Mouse (Mus musculus): ENCODE results near the gene Dlgap1.

The Dlgap1 gene

GRCm38 (mm10) chr17:69969021-69969815 is at the start of gene Dlgap1:
Gene Dlgap1, plus strand, starts transcription at chr17:69969073.
- in situ Hi-C loops (cut with MboI, MseI) = no loop called here

DNA sequence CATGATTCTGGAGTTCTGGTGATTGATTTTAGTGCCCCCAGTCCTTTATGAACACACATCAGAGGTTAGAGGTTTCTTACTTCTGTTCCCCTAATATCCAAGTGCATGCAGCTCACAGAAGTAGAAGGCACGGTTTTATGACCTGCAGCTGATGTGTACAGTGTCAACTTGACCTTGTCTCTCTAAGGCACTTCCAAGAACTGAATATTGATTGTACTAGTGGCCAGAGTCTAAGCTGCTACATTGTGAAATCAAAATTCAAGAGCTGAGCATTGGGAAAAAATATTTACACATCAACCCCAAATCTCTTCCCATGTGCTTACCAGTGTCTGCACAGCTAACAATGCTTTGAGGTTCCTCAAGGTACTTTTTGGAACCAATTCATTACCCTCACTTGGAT is 13.9 kb upstream of the Dlgap1 start:
- in situ Hi-C loops (cut with MboI, MseI) = no loop called here

DNA sequence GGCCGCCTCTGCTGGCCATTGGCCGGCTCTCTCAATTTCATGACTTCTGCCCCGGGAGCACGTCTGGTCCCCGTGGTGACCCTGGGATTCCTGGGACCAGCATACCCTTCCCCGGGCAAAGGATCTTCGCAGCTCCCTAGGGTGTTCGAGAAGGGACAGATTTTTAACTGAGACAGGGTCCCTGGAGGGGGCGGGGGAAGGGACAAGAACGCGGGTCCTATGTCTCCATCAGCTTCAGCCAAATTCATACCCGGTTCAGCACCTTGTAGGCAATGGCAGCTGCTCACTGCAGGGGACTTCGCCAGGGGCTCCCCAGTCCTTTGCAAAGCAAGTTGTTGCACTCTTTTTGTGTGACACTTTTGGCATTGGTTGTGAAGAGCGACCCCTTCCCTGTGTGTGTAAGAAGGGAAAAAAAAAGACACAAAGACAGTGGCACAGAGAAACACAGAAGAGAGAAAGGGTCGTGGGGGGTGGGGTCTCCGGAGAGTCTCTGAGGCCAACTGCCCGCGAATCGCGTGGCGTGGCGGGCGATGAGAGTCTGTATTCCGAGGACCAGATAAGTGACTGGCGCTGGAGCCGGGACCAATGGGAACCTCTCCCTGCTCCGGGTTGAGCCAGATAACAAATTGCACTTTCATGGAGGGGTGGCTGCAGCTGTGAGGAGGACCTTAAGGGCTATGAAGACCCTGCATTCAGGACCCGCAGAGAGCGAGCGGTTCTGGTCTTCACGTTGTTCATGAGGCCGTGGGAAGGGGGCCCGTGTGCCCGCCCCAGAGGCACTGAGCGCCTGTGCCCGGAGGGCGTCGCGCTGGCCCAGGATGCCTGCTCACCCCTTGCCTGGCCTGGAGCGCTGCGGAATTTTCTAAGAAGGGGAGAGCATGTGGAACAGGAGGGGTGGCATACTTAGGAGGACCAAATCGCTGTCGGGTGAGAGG is 1.2 kb downstream of the Dlgap1 start:
- in situ Hi-C loops (cut with MboI, MseI) = no loop called here

DNA sequence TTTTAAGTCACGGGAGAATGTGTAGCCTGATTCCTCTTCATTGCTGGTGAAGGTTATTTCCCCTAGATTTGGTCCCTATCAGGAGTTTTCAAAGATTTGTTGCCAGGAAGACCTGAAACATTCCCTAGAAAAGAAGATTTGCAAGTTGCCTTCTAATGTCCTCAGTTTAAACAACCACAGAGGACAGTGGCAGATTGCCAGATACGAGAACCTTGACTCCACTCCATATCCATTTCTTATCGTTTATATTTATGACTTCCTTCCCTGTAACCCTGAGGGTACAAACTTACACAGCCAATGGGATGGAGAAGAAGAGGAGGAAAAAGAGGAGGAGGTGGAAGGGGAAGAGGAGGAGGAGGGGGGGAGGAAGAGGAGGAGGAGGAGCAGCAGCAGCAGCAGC is 4.2 kb downstream of the Dlgap1 start:
- in situ Hi-C loops (cut with MboI, MseI) = no loop called here

GRCm38 (mm10) chr17:69973991-69974390 is 5.1 kb downstream of the Dlgap1 start:
- in situ Hi-C loops (cut with MboI, MseI) = no loop called here

DNA sequence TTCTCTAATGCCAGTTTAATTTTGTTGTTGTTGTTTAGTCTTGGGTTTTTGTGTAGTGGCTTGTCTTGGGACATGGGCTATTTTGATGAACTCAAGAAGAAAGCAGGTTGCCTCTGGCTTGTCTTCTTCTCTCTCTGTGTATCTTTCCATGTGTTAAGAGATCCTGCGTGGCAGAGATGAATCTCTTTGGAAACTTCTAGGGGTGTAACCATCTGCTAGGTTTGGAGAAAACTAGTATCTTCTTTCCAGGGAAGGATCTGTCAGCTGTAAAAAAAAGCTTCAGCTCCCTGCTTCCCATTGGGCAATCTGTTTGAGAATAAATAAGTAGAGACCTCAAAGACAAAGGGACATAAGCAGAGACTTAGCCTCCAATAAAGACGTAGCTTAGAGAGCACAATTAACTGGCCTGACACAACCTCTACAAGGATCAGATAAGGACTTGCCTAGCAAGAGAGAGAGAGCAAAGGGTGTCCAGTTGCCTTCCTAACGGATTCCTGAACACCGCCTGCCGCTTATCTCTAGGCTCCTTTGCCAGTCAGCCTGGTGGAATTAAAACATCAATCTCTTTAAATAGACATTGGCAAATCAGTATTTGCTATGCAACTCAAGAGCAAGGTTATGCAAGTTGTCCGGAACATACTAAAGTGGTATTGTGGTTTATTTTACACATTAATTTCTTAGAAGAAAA is 13.5 kb downstream of the Dlgap1 start:
- in situ Hi-C loops (cut with MboI, MseI) = no loop called here

DNA sequence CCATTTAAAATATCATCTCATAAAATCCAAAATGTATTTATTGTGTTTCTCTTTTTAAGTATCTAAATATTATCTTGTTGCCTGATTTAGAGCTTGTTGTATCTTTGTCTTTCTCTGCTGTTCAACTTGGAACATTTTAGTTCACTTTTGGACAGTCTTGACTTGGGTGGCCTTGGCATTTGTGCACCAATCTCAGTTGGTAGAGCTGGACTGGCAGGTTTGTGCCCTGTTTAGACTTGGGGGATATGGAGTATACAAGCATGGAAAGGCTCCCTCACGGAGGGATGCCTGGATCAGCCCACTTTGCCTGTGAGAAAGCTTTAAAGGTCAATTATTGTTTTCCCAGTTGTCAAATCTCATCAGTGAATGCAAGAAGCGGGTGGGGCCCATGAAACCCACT is 27.5 kb downstream of the Dlgap1 start:
- in situ Hi-C loops (cut with MboI, MseI) = no loop called here

GRCm38 (mm10) chr17:70002026-70002425 is 33.2 kb downstream of the Dlgap1 start:
- in situ Hi-C loops (cut with MboI, MseI) = no loop called here

DNA sequence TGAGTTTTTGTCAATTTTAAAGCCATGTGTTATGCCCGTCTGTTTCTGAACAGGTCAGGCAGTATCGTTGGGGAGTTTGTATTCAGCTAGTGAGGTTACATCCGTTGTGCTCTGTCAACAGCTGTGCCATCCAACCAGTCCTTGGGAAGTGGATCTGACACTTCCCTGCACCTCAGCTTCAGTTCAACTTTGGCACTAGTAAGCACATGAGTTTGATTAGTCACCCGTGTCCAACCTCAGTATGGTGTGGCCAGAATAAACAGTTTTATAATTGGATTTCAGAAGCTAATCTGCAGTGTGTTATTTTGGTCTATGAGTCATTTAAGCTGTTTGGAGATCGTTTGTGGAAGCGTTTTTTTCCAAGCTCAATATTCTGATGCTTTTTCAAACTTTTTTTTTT is 35.8 kb downstream of the Dlgap1 start:
- in situ Hi-C loops (cut with MboI, MseI) = no loop called here

GRCm38 (mm10) chr17:70007607-70008006 is 38.7 kb downstream of the Dlgap1 start:
- in situ Hi-C loops (cut with MboI, MseI) = no loop called here

GRCm38 (mm10) chr17:70016511-70016910 is 47.6 kb downstream of the Dlgap1 start:
- in situ Hi-C loops (cut with MboI, MseI) = no loop called here

DNA sequence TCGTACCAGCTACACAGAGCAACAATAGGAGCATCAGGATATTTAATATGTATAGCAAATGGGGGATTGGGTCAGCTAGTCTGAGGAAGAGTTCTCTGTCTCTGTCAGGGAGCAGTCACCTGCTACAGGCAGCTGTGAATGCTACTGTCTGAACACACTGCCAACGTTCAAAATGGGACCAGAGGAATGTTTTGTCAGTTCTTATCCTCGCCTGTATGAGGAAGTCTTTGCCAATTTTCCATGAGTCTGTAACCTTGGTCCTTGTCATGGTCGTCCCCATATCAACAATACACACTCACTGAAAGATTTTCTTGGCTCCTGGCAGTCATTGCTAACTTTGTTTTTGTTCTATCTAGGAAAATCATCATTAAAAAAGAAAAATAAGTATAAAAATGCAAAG is 51.5 kb downstream of the Dlgap1 start:
- in situ Hi-C loops (cut with MboI, MseI) = no loop called here

DNA sequence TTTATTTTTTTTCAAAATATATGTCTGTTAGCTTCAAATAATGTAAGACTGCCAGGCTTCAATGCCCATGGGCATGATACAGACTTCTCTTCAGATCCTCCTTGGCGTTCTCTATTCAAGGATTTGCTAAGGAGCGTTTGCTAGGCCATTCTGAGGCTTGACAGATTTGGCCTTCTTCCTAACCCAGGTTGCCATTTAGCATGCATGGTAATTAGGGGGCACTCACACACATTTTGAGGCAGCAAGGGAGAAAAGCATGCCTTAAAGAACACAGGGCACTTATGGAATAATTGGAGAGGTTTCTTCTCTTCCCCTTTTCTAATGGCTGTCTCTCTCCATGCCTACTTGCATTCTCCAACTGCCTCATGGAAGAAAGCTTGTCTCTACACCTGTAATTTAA is 53.7 kb downstream of the Dlgap1 start:
- in situ Hi-C loops (cut with MboI, MseI) = no loop called here

- in situ Hi-C loops (cut with MboI, MseI) = no loop called here
Measured at GRCm38 (mm10) chr17:70034862-70035261, 66.0 kb downstream of the Dlgap1 start.

GRCm38 (mm10) chr17:70040751-70041430 is 72.0 kb downstream of the Dlgap1 start:
- in situ Hi-C loops (cut with MboI, MseI) = no loop called here

DNA sequence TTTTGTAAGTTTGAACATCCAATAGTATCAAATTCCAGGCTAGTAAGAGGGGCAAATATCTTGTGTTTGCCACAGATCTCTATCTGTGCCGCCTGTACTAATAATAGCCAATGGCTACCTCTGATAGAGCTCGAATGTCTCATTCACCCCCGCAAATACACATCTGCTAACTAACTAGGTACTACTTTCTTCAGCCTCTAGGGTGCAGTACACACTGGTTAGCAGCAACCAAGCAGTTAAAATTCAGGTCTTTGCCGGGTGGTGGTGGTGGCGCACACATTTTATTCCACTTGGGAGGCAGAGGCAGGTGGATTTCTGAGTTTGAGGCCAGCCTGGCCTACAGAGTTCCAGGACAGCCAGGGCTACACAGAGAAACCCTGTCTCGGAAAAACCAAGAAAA is 99.4 kb downstream of the Dlgap1 start:
- in situ Hi-C loops (cut with MboI, MseI) = no loop called here

DNA sequence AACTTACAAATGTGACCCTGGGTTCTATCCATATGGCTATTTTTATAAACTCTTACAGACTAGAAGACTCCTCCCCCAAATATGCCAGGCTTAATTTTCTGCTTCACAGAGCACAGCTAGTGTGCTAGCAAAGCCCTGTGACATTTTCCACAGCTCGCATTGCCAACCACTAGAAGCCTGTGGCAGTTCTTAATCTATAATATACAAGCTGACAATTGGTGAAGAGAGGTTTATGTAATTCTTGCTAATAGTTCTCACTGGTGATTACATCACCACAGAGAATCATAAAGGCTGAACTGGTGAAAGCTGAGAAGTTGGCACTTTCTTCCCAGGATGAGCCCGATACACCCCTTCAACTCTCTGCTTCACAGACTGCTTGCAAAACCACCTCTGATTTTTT is 103.2 kb downstream of the Dlgap1 start:
- in situ Hi-C loops (cut with MboI, MseI) = no loop called here

DNA sequence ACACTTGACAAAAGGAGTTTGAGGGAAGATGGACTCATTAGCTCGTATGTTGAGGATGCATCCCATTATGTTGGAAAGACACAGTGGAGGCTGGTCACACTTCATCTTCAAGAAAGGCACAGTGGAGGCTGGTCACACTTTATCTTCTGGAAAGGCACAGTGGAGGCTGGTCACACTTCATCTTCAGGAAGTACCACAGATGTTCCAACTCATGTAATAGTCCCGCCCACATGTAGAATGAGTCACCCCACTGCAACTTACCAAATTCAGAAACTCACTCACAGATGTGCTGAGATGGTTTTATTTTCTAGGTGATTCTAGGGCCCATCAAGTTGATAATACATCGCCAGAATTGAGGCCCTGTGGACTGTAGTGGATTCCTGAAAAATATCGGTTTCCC is 119.3 kb downstream of the Dlgap1 start:
- in situ Hi-C loops (cut with MboI, MseI) = no loop called here

GRCm38 (mm10) chr17:70090737-70091136 is 121.9 kb downstream of the Dlgap1 start:
- in situ Hi-C loops (cut with MboI, MseI) = no loop called here

DNA sequence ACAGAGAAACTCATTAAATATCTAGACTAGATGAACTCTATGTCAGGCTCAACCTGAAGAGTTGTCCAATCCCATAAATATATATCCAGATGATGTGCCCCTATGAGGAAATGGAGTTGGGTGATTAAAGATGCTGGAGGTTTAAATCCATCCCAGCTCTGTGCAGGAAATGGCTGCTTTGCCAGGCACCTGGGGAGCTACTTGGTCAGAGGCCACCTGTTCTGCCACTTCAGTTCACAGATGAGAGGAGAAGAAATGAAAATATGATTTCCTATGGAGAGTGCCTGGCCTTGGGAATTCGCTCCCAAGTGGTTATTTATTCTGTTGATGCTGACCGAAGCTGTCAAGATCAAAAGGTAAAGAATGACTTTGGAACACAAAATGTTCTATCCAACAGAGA is 160.3 kb downstream of the Dlgap1 start:
- in situ Hi-C loops (cut with MboI, MseI) = loop anchor here (5.0 kb wide), 1 partner anchor 48 kb away; no protein-coding TSS in a partner anchor

GRCm38 (mm10) chr17:70169831-70170230 is 201.0 kb downstream of the Dlgap1 start:
- in situ Hi-C loops (cut with MboI, MseI) = no loop called here

Data from regulatory T cell (primary cell).